8 mouse cellular contexts compared by ENCODE assay signal in the genomic region with DNA sequence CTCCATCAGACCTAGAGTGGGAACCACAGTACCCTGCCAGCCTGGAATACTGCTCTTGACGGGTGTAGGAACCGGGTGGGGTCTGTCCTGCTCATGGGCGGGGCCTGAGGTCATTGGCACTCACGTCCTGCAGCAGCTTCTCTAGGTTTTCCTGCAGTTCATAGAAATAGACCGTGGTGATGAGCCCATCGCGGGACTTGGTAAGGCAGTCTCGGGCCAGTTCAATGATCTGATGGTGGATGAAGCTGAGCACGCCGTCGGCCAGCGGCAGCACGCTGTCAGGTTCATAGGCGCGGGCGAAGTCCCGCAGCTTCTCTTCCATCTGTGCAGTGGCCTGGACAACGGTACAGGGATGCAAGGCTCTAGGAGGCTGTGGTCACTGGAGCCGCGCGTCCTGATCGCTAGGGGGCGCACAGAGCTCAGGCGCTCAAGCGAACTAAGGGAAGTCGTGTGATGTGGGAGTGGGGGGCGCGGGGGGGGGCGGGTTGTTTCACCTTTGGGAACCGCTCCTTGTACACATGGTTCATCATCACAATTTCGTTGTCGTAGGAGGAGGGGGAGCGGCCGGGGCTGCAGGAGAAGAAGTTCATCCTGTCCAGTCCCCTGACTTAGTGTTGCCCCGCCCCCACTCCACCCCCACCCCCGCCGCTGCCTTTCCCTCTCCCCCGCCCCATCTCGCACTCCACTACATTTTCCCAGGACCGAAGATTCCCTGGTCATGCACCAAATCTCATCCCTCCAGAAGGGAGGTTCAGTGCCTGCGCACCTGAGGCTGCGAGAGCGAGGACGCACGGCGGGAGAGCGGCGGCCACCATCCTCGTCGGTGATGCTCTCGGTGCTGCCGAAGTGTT. TPM values are rescaled to one million over a fixed set of nuclear protein-coding genes. Genes with fewer than 3 reads are reported as not detected.
DNase-seq lines count a peak whose midpoint lies in the region; ATAC-seq and TF ChIP-seq lines count a peak whose summit lies in the region.

No protein-coding gene starts in this region.

- peaks cover 62% of the 10 kb centered on the region for H3K36me3 ChIP-seq in forebrain, postnatal 0 days (ENCODE audit: insufficient read depth)
- H3K36me3 ChIP-seq in hindbrain, embryonic 15.5 days, result peaks cover 53% of the 10 kb centered on the region
- H3K36me3 ChIP-seq in limb, embryonic 10.5 days, result no peaks in the 10 kb centered on the region
- H3K36me3 ChIP-seq in splenic B cell, adult 2 months (ENCODE audit: control insufficient read depth, insufficient read depth, low read length, poor library complexity, severe bottlenecking), result no peaks in the 10 kb centered on the region

- peak; percentile 81 for TF ChIP-seq CTCF in cerebellum, adult 2 months (IDR thresholded peaks at IDR 0.05; ENCODE audit: borderline replicate concordance, insufficient read depth, low read depth, low read length)
- TF ChIP-seq CTCF in forebrain, postnatal 0 days (IDR thresholded peaks at IDR 0.05; ENCODE audit: low read depth), result peak; percentile 85

- peaks cover 13% of the 10 kb centered on the region for H3K4me1 ChIP-seq in cerebellum, adult 2 months (ENCODE audit: control insufficient read depth, insufficient read depth, low read length)
- no peaks in the 10 kb centered on the region for H3K4me1 ChIP-seq in forebrain, postnatal 0 days (ENCODE audit: insufficient read depth)
- peaks cover 8% of the 10 kb centered on the region for H3K4me1 ChIP-seq in hindbrain, embryonic 15.5 days (replicated peaks)
- H3K4me1 ChIP-seq in limb, embryonic 10.5 days, result peaks cover 11% of the 10 kb centered on the region

- DNase-seq in ovary, postnatal 14 days (ENCODE audit: low spot score), result peak; percentile 57
- no peak for DNase-seq in ovary, adult 18-20 months (ENCODE audit: low spot score)
- peak; percentile 79 to 85 for DNase-seq in cerebellum, adult 2 months
- DNase-seq in forebrain, postnatal 0 days, result peak; percentile 81
- DNase-seq in limb, embryonic 10.5 days (ENCODE audit: low spot score), result peak; percentile 85
- DNase-seq in mesoderm, embryonic 11.5 days (ENCODE audit: low read depth, low spot score), result peak; percentile 83
- peak; percentile 76 for DNase-seq in splenic B cell, adult 2 months (ENCODE audit: low read depth, low spot score)

- ATAC-seq in forebrain, postnatal 0 days, result peak; percentile 89
- ATAC-seq in hindbrain, embryonic 15.5 days (ENCODE audit: low FRiP score, low read depth), result peak; percentile 71

- H3K4me3 ChIP-seq in cerebellum, adult 2 months (replicated peaks; ENCODE audit: insufficient read depth, low read depth, low read length), result no peak overlapping the region
- peak overlapping the region; percentile 14; the same call in 1 of the 2 replicates for H3K4me3 ChIP-seq in forebrain, postnatal 0 days (ENCODE audit: low read depth, low read length)
- H3K4me3 ChIP-seq in hindbrain, embryonic 15.5 days, result peak overlapping the region; percentile 25
- H3K4me3 ChIP-seq in limb, embryonic 10.5 days, result peak overlapping the region; percentile 51

- H3K27me3 ChIP-seq in cerebellum, adult 2 months (ENCODE audit: control insufficient read depth, insufficient read depth, low read length), result no peaks in the 10 kb centered on the region
- H3K27me3 ChIP-seq in forebrain, postnatal 0 days (ENCODE audit: insufficient read depth, low read length), result no peaks in the 10 kb centered on the region
- no peaks in the 10 kb centered on the region for H3K27me3 ChIP-seq in hindbrain, embryonic 15.5 days
- peaks cover 77% of the 10 kb centered on the region for H3K27me3 ChIP-seq in limb, embryonic 10.5 days (ENCODE audit: low read depth, poor library complexity, severe bottlenecking)
- H3K27me3 ChIP-seq in splenic B cell, adult 2 months (ENCODE audit: control insufficient read depth, insufficient read depth, low read length, poor library complexity, severe bottlenecking), result no peaks in the 10 kb centered on the region

- 0 out of 2 replicates have a peak overlapping the region, but pooled peaks have one; percentile 6 for H3K9ac ChIP-seq in forebrain, postnatal 0 days
- H3K9ac ChIP-seq in hindbrain, embryonic 15.5 days, result no peak overlapping the region

- 7% methylated on average over 50 of the region's 52 CpGs for WGBS in cerebellum, adult 2 months
- WGBS in forebrain, postnatal 0 days, result 6% methylated on average over 46 of the region's 52 CpGs
- 2% methylated on average over 46 of the region's 52 CpGs for WGBS in hindbrain, embryonic 15.5 days
- 4% methylated on average over 48 of the region's 52 CpGs for WGBS in limb, embryonic 10.5 days

- H3K9me3 ChIP-seq in forebrain, postnatal 0 days (ENCODE audit: low read length), result no peaks in the 10 kb centered on the region
- H3K9me3 ChIP-seq in hindbrain, embryonic 15.5 days, result no peaks in the 10 kb centered on the region
- no peaks in the 10 kb centered on the region for H3K9me3 ChIP-seq in limb, embryonic 10.5 days (replicated peaks)

- H3K4me2 ChIP-seq in forebrain, postnatal 0 days (ENCODE audit: low read depth), result peak overlapping the region; percentile 39
- peak overlapping the region; percentile 53 for H3K4me2 ChIP-seq in hindbrain, embryonic 15.5 days

- H3K27ac ChIP-seq in cerebellum, adult 2 months (ENCODE audit: insufficient read depth, low read length), result no peak overlapping the region
- no peak overlapping the region for H3K27ac ChIP-seq in forebrain, postnatal 0 days (ENCODE audit: low read depth, low read length)
- H3K27ac ChIP-seq in hindbrain, embryonic 15.5 days (replicated peaks), result no peak overlapping the region
- H3K27ac ChIP-seq in limb, embryonic 10.5 days, result no peak overlapping the region

- TF ChIP-seq POLR2A in cerebellum, adult 2 months (IDR thresholded peaks at IDR 0.05; ENCODE audit: borderline replicate concordance, insufficient read depth, low read length), result 0 out of 2 replicates have a peak, but pooled peaks have one; percentile 13

RNA-seq across cellular contexts. Expression of a gene that starts 8.5 kb away (rescaled TPM):
- 115 and 129 TPM in 2 replicates for polyA plus RNA-seq in cerebellum, adult 2 months (2012; rRNA removed)
- 39.7 and 57.7 TPM in 2 replicates for total RNA-seq in forebrain, postnatal 0 days (2014; rRNA removed)
- polyA plus RNA-seq in forebrain, postnatal 0 days (2015; fragmentation: Nextera tagmentation; extraction: Ambion mirVana), result 44.2 and 63.8 TPM in 2 replicates
- polyA plus RNA-seq in hindbrain, embryonic 15.5 days (2015; fragmentation: Nextera tagmentation; extraction: Ambion mirVana), result 72.4 and 81.1 TPM in 2 replicates
- 0.09 and 0.16 TPM in 2 replicates for polyA plus RNA-seq in limb, embryonic 10.5 days (2016; fragmentation: Nextera tagmentation; extraction: Ambion mirVana)

RNA-seq across cellular contexts. Expression of a gene that starts 18.1 kb away (rescaled TPM):
- 6.8 and 7.9 TPM in 2 replicates for polyA plus RNA-seq in cerebellum, adult 2 months (2012; rRNA removed)
- total RNA-seq in forebrain, postnatal 0 days (2014; rRNA removed), result 4.8 and 10.4 TPM in 2 replicates
- 1.7 and 3.5 TPM in 2 replicates for polyA plus RNA-seq in forebrain, postnatal 0 days (2015; fragmentation: Nextera tagmentation; extraction: Ambion mirVana)
- polyA plus RNA-seq in hindbrain, embryonic 15.5 days (2015; fragmentation: Nextera tagmentation; extraction: Ambion mirVana), result 2.8 and 3.5 TPM in 2 replicates
- 0.44 and 0.58 TPM in 2 replicates for polyA plus RNA-seq in limb, embryonic 10.5 days (2016; fragmentation: Nextera tagmentation; extraction: Ambion mirVana)

RNA-seq across cellular contexts. Expression of a gene that starts 20.3 kb away (rescaled TPM):
- polyA plus RNA-seq in cerebellum, adult 2 months (2012; rRNA removed), result 9.1 and 10.5 TPM in 2 replicates
- 3.6 and 3.7 TPM in 2 replicates for total RNA-seq in forebrain, postnatal 0 days (2014; rRNA removed)
- polyA plus RNA-seq in forebrain, postnatal 0 days (2015; fragmentation: Nextera tagmentation; extraction: Ambion mirVana), result 6.3 and 7.1 TPM in 2 replicates
- 5.7 and 7.3 TPM in 2 replicates for polyA plus RNA-seq in hindbrain, embryonic 15.5 days (2015; fragmentation: Nextera tagmentation; extraction: Ambion mirVana)
- 6.4 and 8.2 TPM in 2 replicates for polyA plus RNA-seq in limb, embryonic 10.5 days (2016; fragmentation: Nextera tagmentation; extraction: Ambion mirVana)

RNA-seq across cellular contexts. Expression of a gene that starts 27.0 kb away (rescaled TPM):
- polyA plus RNA-seq in cerebellum, adult 2 months (2012; rRNA removed), result 0.31 and 0.41 TPM in 2 replicates
- total RNA-seq in forebrain, postnatal 0 days (2014; rRNA removed), result 0.46 TPM in 1 of 2 replicates, not detected in the other
- 0.50 and 0.77 TPM in 2 replicates for polyA plus RNA-seq in forebrain, postnatal 0 days (2015; fragmentation: Nextera tagmentation; extraction: Ambion mirVana)
- 0.64 TPM in 2 replicates for polyA plus RNA-seq in hindbrain, embryonic 15.5 days (2015; fragmentation: Nextera tagmentation; extraction: Ambion mirVana)
- polyA plus RNA-seq in limb, embryonic 10.5 days (2016; fragmentation: Nextera tagmentation; extraction: Ambion mirVana), result 14.0 and 18.7 TPM in 2 replicates

RNA-seq across cellular contexts. Expression of a gene that starts 35.0 kb away (rescaled TPM):
- polyA plus RNA-seq in cerebellum, adult 2 months (2012; rRNA removed), result 88.2 and 95.2 TPM in 2 replicates
- total RNA-seq in forebrain, postnatal 0 days (2014; rRNA removed), result 28.9 and 31.5 TPM in 2 replicates
- polyA plus RNA-seq in forebrain, postnatal 0 days (2015; fragmentation: Nextera tagmentation; extraction: Ambion mirVana), result 21.3 and 27.5 TPM in 2 replicates
- polyA plus RNA-seq in hindbrain, embryonic 15.5 days (2015; fragmentation: Nextera tagmentation; extraction: Ambion mirVana), result 36.4 and 40.3 TPM in 2 replicates
- 44.5 and 54.2 TPM in 2 replicates for polyA plus RNA-seq in limb, embryonic 10.5 days (2016; fragmentation: Nextera tagmentation; extraction: Ambion mirVana)

Comparison
In these comparisons a context has a peak if more than half of its experiments do, and no peak if none do; other contexts are left out.
1. RNA of a gene that starts 8.5 kb away (polyA plus RNA-seq): 115 to 129 TPM in cerebellum, adult 2 months, 72.4 to 81.1 TPM in hindbrain, embryonic 15.5 days and 44.2 to 63.8 TPM in forebrain, postnatal 0 days; 0.09 to 0.16 TPM in limb, embryonic 10.5 days; every median in the first group is over 10 times any median in the second.